22 mouse cellular contexts compared by ENCODE assay signal in the genomic region with DNA sequence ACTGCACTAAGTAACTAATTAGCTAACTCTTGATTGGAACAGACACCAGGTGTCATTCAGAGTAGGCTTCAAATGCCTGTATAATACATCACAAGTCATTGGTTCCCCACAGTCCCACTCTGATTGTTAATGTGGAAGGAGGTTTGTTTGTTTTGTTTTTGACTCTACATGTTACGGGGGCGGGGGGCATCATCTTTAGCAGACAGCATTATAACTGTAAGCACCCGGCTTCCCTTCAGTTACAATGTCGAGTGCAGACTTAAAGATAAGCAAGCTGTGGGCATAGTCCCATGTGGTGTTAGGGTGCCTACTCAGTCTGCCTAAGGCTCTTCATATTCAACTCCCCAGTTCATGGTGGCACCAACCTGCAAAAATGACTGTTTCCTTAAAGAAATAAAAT. TPM values are rescaled to one million over a fixed set of nuclear protein-coding genes. Genes with fewer than 3 reads are reported as not detected.
DNase-seq lines count a peak whose midpoint lies in the region; ATAC-seq and TF ChIP-seq lines count a peak whose summit lies in the region.
"Had no signal": no experiment of that assay in that cellular context is flagged by ENCODE, and none has a peak within 500 bp of the region (broad histone marks: within the 10 kb centered on the region; RNA-seq: fewer than 3 reads in every experiment).

No protein-coding gene starts in this region.

- intact Hi-C loops in heart, postnatal 36 days (cut with DNase I) = no loop called here

- peak overlapping the region; percentile 94; the same call in 1 of the 2 replicates for H3K27ac ChIP-seq in heart, postnatal 0 days (ENCODE audit: low read depth)
- peak overlapping the region; percentile 84 for H3K27ac ChIP-seq in liver, postnatal 0 days (ENCODE audit: low read depth)
- H3K27ac ChIP-seq: limb, embryonic 13.5 days had no signal

- H3K4me1 ChIP-seq in heart, postnatal 0 days (ENCODE audit: control insufficient read depth, insufficient read depth) = peaks cover 3% of the 10 kb centered on the region; the same call in 1 of the 2 replicates
- H3K4me1 ChIP-seq in liver, postnatal 0 days (ENCODE audit: insufficient read depth) = peaks cover 15% of the 10 kb centered on the region

- no peak overlapping the region for H3K9ac ChIP-seq in heart, postnatal 0 days (replicated peaks; ENCODE audit: low read depth, low read length)
- H3K9ac ChIP-seq in liver, postnatal 0 days (replicated peaks) = no peak overlapping the region
- H3K9ac ChIP-seq: embryonic facial prominence, embryonic 15.5 days; limb, embryonic 13.5 days; neural tube, embryonic 15.5 days had no signal

- TF ChIP-seq EP300 in heart, postnatal 0 days (IDR thresholded peaks at IDR 0.05; ENCODE audit: low read depth) = no peak
- peak; percentile 50; the same call in 1 of the 2 replicates for TF ChIP-seq EP300 in liver, postnatal 0 days (IDR thresholded peaks at IDR 0.05; ENCODE audit: low read depth)

- H3K27me3 ChIP-seq in heart, postnatal 0 days (ENCODE audit: control insufficient read depth, insufficient read depth, low read length) = no peaks in the 10 kb centered on the region
- H3K27me3 ChIP-seq in liver, postnatal 0 days (ENCODE audit: insufficient read depth, low read length) = no peaks in the 10 kb centered on the region
- H3K27me3 ChIP-seq: CH12.LX; embryonic facial prominence, embryonic 15.5 days; hindbrain, embryonic 15.5 days; limb, embryonic 13.5 days; neural tube, embryonic 15.5 days had no signal

- no peak for DNase-seq in heart, postnatal 0 days (ENCODE audit: low spot score)
- no peak for DNase-seq in heart, postnatal 36 days
- peak; percentile 59 for DNase-seq in MEL-GATA-1-ER (ENCODE audit: extremely low read depth, low read depth)
- peak; percentile 28 for DNase-seq in induced T-regulatory cell, adult 2 months (ENCODE audit: low read depth)
- peak; percentile 12 for DNase-seq in liver, postnatal 0 days
- DNase-seq in layer of hippocampus, postnatal 10 days (ENCODE audit: low spot score in 2 of 2) = no peak
- DNase-seq in yolk sac, embryonic 10.5 days (ENCODE audit: low spot score) = no peak
- no peak for DNase-seq in gastrocnemius, postnatal 4 days (ENCODE audit: low spot score in 2 of 2)
- DNase-seq: adrenal gland, postnatal 14 days; cerebellum, adult 2 months; gastrocnemius, postnatal 10 days; heart, postnatal 14 days; kidney, adult 11 months; kidney, postnatal 10 days; layer of hippocampus, adult 9-11 months; right cerebral cortex, postnatal 4 days; thymus, adult 18-20 months had no signal

- no peak overlapping the region for H3K4me3 ChIP-seq in heart, postnatal 0 days (ENCODE audit: low read depth, low read length)
- H3K4me3 ChIP-seq in liver, postnatal 0 days (ENCODE audit: low read depth, low read length) = no peak overlapping the region
- H3K4me3 ChIP-seq: limb, embryonic 13.5 days had no signal

- H3K9me3 ChIP-seq in heart, postnatal 0 days (replicated peaks; ENCODE audit: control insufficient read depth, low read length) = no peaks in the 10 kb centered on the region
- H3K9me3 ChIP-seq in liver, postnatal 0 days (ENCODE audit: low read length) = no peaks in the 10 kb centered on the region
- H3K9me3 ChIP-seq: embryonic facial prominence, embryonic 15.5 days; hindbrain, embryonic 15.5 days; limb, embryonic 13.5 days; neural tube, embryonic 15.5 days had no signal

- H3K4me2 ChIP-seq in heart, postnatal 0 days (ENCODE audit: low read depth, low read length) = no peak overlapping the region
- H3K4me2 ChIP-seq in liver, postnatal 0 days (ENCODE audit: low read depth, low read length) = peak overlapping the region; percentile 98; the same call in 1 of the 2 replicates

- H3K36me3 ChIP-seq in heart, postnatal 0 days (replicated peaks; ENCODE audit: control insufficient read depth, insufficient read depth, low read length) = no peaks in the 10 kb centered on the region
- H3K36me3 ChIP-seq in liver, postnatal 0 days (replicated peaks; ENCODE audit: insufficient read depth, low read length) = no peaks in the 10 kb centered on the region
- H3K36me3 ChIP-seq: embryonic facial prominence, embryonic 15.5 days; hindbrain, embryonic 15.5 days; limb, embryonic 13.5 days; neural tube, embryonic 15.5 days had no signal

- TF ChIP-seq CTCF in heart, postnatal 0 days (IDR thresholded peaks at IDR 0.05; ENCODE audit: low read depth) = no peak
- TF ChIP-seq CTCF in liver, postnatal 0 days (IDR thresholded peaks at IDR 0.05; ENCODE audit: low read depth) = no peak

- ATAC-seq in heart, postnatal 0 days (ENCODE audit: insufficient read depth, low read depth) = no peak
- ATAC-seq in liver, postnatal 0 days = no peak; the same call in 1 of the 2 replicates

- WGBS in heart, postnatal 0 days = 53% methylated on average over 4 of the region's 4 CpGs
- 40% methylated on average over 4 of the region's 4 CpGs for WGBS in liver, postnatal 0 days (ENCODE audit: insufficient replicate concordance)

RNA-seq across cellular contexts. Expression of gene Zfp69, which starts 1.5 kb away (rescaled TPM):
- total RNA-seq in heart, postnatal 0 days (2014; rRNA removed; ENCODE audit: low replicate concordance) = 2.0 and 5.5 TPM in 2 replicates
- polyA plus RNA-seq in heart, postnatal 0 days (2015; fragmentation: Nextera tagmentation; extraction: Ambion mirVana) = 3.8 and 4.2 TPM in 2 replicates
- 1 to 10 TPM; 1.4 to 1.5 TPM for total RNA-seq in heart, postnatal 36 days (2021)
- 1.7 and 1.8 TPM in 2 replicates for polyA plus RNA-seq in liver, postnatal 0 days (2015; fragmentation: Nextera tagmentation; extraction: Ambion mirVana)
- total RNA-seq in layer of hippocampus, postnatal 10 days (2021) = 1 to 10 TPM; 3.0 to 3.3 TPM
- 1 to 10 TPM; 2.9 to 3.9 TPM for total RNA-seq in gastrocnemius, postnatal 4 days (2021)

RNA-seq across cellular contexts. Expression of gene Exo5, which starts 28.2 kb away (rescaled TPM):
- total RNA-seq in heart, postnatal 0 days (2014; rRNA removed; ENCODE audit: low replicate concordance) = 0.80 and 1.2 TPM in 2 replicates
- polyA plus RNA-seq in heart, postnatal 0 days (2015; fragmentation: Nextera tagmentation; extraction: Ambion mirVana) = 5.7 and 6.1 TPM in 2 replicates
- total RNA-seq in heart, postnatal 36 days (2021) = 1 to 10 TPM; 2.7 to 5.0 TPM
- polyA plus RNA-seq in liver, postnatal 0 days (2015; fragmentation: Nextera tagmentation; extraction: Ambion mirVana) = 3.7 TPM in 2 replicates
- 10 to 100 TPM; 12.8 to 13.0 TPM for total RNA-seq in layer of hippocampus, postnatal 10 days (2021)
- 1 to 10 TPM; 7.4 to 7.9 TPM for total RNA-seq in gastrocnemius, postnatal 4 days (2021)

Comparison
In these comparisons a context has a peak if more than half of its experiments do, and no peak if none do; other contexts are left out.
1. DNase-seq: peak in MEL-GATA-1-ER (single experiment), induced T-regulatory cell, adult 2 months (single experiment) and liver, postnatal 0 days (single experiment); none in heart, postnatal 0 days (single experiment), heart, postnatal 36 days (0 of 2), layer of hippocampus, postnatal 10 days (0 of 2), yolk sac, embryonic 10.5 days (single experiment) and gastrocnemius, postnatal 4 days (0 of 2).